Mouse (Mus musculus): ENCODE results near the gene Nop10.

- no peak for TF ChIP-seq CTCF (IDR thresholded peaks at IDR 0.05; ENCODE audit: extremely low read depth, insufficient read depth, insufficient read length, insufficient replicate concordance)
- TF ChIP-seq POLR2A (IDR thresholded peaks at IDR 0.05; ENCODE audit: low read depth, low read length) = no peak
These were observed 37.4 kb upstream of the Nop10 start for GRCm38 (mm10) chr2:112224356-112224755.
